Mouse (Mus musculus) embryonic facial prominence, embryonic 11.5 days (tissue): ENCODE data around the gene Trpc6. TPM values are rescaled to one million over a fixed set of nuclear protein-coding genes. Genes with fewer than 3 reads are reported as not detected.

ENCODE experiments used
- ATAC-seq: fragments of 200-750 bp; cut with Nextera tagmentation; replicated peaks from 2 replicates; pipeline ENCODE4 v1.8.0; 2017; ENCODE audit warnings: low read depth; ENCODE audit not compliant: insufficient number of reproducible peaks, low FRiP score, low TSS enrichment
- DNase-seq: peaks from one replicate; pipeline ENCODE4 v3.0.0-alpha.2; 2015; ENCODE audit warnings: low spot score
- H3K27ac ChIP-seq: fragments of 300-500 bp; sonication (generic); replicated peaks from 2 replicates; pipeline ENCODE4 v1.5.1; 2014; ENCODE audit warnings: mild to moderate bottlenecking, low read depth, low read length, control low read depth
- H3K27me3 ChIP-seq: fragments of 300-500 bp; sonication (generic); 2 replicates; pipeline ENCODE4 v1.6.1; 2014; ENCODE audit warnings: mild to moderate bottlenecking, low read length, moderate library complexity, mixed read lengths; ENCODE audit not compliant: control insufficient read depth, insufficient read depth
- H3K36me3 ChIP-seq: fragments of 300-500 bp; sonication (generic); replicated peaks from 2 replicates; pipeline ENCODE4 v1.6.1; 2014; ENCODE audit warnings: low read depth, mild to moderate bottlenecking, low read length, moderate library complexity, mixed read lengths; ENCODE audit not compliant: control insufficient read depth, insufficient read depth
- H3K4me1 ChIP-seq: fragments of 300-500 bp; sonication (generic); 2 replicates; pipeline ENCODE4 v1.6.1; 2014; ENCODE audit warnings: low read length, mixed read lengths; ENCODE audit not compliant: control insufficient read depth, insufficient read depth
- H3K4me2 ChIP-seq: fragments of 300-500 bp; sonication (generic); 2 replicates; pipeline ENCODE4 v1.6.1; 2014; ENCODE audit warnings: low read depth, mild to moderate bottlenecking, control low read depth, low read length, moderate library complexity
- H3K4me3 ChIP-seq: fragments of 300-500 bp; sonication (generic); 2 replicates; pipeline ENCODE4 v1.5.1; 2014; ENCODE audit warnings: low read depth, low read length, control low read depth
- H3K9ac ChIP-seq: fragments of 300-500 bp; sonication (generic); replicated peaks from 2 replicates; pipeline ENCODE4 v1.6.1; 2014; ENCODE audit warnings: mild to moderate bottlenecking, control low read depth, low read length
- H3K9me3 ChIP-seq: fragments of 300-500 bp; sonication (generic); replicated peaks from 2 replicates; pipeline ENCODE4 v1.6.1; 2016; ENCODE audit warnings: mild to moderate bottlenecking, low read length, inconsistent platforms, mixed read lengths; ENCODE audit not compliant: control insufficient read depth
- WGBS: fragments of 180-500 bp; shearing (Covaris S2); extraction: QIAGEN DNeasy Blood & Tissue Kit; methylation state at CpG from one replicate; pipeline ENCODE4 v1.1.7; 2014; 5-methylcytosine and 5-hydroxymethylcytosine counted together
- polyA plus RNA-seq: library from polyadenylated mRNA; unstranded; fragments of >200 nt; fragmentation: Nextera tagmentation; extraction: Ambion mirVana; gene quantifications from 2 replicates; pipeline ENCODE4 v1.2.1, GENCODE M21; 2014

The Trpc6 gene
- polyA plus RNA-seq, 1 experiment from 2014 or later = 1.3 TPM

DNA sequence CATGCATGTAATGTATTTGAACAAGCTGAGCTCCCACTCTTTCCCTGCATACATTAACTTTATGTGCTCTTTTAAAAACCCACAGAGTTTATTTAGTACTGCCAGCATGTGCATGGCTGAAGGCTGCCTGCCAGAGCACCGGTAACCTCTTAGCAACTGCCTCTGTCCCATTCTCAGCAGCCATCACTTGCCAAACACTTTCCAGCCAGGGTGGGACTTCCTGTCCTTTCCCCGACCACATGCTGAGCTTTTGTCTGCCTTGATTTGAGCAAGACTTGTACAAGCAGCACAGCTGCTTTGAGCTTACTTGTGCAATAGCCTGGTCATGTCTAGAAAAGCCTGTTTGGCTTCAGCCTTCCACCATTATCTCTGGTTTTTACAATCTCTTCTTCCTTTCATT lies 90.4 kb downstream of the Trpc6 start:
- Histone ChIP-seq H3K4me1 (no peaks in the 10 kb centered on the region), H3K9me3 (no peaks in the 10 kb centered on the region), H3K4me3 (no peak overlapping the region), H3K36me3 (no peaks in the 10 kb centered on the region), H3K27me3 (no peaks in the 10 kb centered on the region), H3K9ac (no peak overlapping the region), H3K27ac (no peak overlapping the region), H3K4me2 (no peak overlapping the region)
- no peak for ATAC-seq
- no peak for DNase-seq
- 51% methylated on average over 2 of the region's 2 CpGs for WGBS

DNA sequence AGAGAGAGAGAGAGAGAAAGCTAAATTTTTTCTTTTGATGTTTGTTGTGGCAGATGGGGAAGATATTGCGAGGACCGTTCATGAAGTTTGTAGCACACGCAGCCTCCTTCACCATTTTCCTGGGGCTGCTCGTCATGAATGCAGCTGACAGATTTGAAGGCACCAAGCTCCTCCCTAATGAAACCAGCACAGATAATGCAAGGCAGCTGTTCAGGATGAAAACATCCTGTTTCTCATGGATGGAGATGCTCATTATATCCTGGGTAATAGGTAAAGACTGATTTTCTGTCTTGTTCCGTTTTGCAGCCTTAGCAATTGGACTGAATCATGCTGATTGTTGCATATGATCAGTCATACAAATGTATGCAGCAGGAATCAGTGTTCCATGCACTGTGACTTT lies 99.5 kb downstream of the Trpc6 start:
- peak; percentile 10 for DNase-seq
- Histone ChIP-seq H3K4me1 (no peaks in the 10 kb centered on the region), H3K27me3 (no peaks in the 10 kb centered on the region), H3K9ac (no peak overlapping the region), H3K27ac (no peak overlapping the region), H3K4me2 (no peak overlapping the region), H3K36me3 (no peaks in the 10 kb centered on the region), H3K4me3 (no peak overlapping the region), H3K9me3 (no peaks in the 10 kb centered on the region)
- ATAC-seq = no peak
- 74% methylated on average over 5 of the region's 5 CpGs for WGBS

DNA sequence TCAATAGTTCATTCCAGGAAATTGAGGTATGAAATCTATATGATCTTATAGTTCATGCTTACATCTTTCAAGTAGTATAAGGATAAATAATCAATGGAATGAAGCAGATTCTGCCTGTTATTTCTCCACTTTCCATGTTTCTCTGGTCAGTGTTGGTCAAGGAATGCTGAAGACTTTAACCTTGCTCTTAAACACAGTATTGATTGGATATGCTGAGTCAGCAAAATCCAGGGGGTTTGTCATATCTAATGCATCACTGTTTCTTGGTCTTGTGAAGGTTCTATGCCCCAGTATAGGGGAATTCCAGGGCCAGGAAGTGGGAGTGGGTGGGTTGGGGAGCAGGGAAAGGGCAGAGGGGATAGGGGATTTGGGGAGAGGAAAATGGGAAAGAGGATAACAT lies 111.4 kb downstream of the Trpc6 start:
- Histone ChIP-seq H3K4me3 (no peak overlapping the region), H3K9me3 (no peaks in the 10 kb centered on the region), H3K27me3 (no peaks in the 10 kb centered on the region), H3K36me3 (no peaks in the 10 kb centered on the region), H3K4me2 (no peak overlapping the region), H3K27ac (no peak overlapping the region), H3K9ac (no peak overlapping the region), H3K4me1 (no peaks in the 10 kb centered on the region)
- ATAC-seq (no peak), DNase-seq (no peak)

DNA sequence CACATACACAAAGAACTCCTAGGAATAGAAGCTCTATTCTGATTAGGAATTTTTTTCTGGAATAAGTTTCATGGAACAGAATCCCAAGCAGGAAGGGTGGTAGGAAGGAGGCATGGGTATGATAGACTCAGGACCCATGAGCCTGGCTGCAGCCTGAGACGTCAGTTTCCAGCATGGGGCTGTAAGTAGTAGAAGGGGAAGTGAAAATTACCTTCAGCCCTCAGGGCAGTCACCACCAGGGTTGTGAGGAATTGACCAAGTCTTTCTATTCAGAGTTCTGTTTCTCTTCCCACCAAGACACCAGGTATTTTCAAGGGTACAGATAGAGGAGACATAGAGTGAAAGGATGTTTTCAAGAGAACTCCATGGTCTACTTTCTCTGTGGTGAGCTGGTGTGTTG lies 129.0 kb downstream of the Trpc6 start:
- Histone ChIP-seq H3K4me1 (no peaks in the 10 kb centered on the region), H3K27ac (no peak overlapping the region), H3K27me3 (no peaks in the 10 kb centered on the region), H3K9ac (no peak overlapping the region), H3K9me3 (no peaks in the 10 kb centered on the region), H3K4me2 (no peak overlapping the region), H3K36me3 (no peaks in the 10 kb centered on the region), H3K4me3 (no peak overlapping the region)
- WGBS = 69% methylated on average over 1 of the region's 1 CpGs
- ATAC-seq (no peak), DNase-seq (no peak)

DNA sequence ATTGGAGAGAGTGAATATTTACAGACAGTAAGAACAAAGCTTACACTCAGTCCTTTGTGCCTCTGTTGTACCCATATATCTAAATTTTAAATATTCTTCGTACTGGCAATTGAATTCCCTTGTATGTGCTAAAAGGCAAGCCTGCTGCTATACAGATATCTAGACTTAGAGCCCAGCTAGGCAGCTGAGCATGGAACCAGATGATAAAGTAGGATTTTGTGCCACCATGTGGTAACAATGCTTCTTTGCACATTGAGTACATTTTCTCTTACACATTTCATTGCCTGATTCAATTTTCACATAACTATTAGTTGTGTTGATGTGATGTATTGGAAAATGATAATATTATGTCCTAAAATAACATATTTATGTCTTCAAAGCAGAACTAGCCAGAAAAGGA lies 132.7 kb downstream of the Trpc6 start:
- DNase-seq (peak; percentile 46), ATAC-seq (no peak)
- Histone ChIP-seq H3K27me3 (no peaks in the 10 kb centered on the region), H3K4me3 (no peak overlapping the region), H3K4me1 (no peaks in the 10 kb centered on the region), H3K9ac (no peak overlapping the region), H3K9me3 (no peaks in the 10 kb centered on the region), H3K27ac (no peak overlapping the region), H3K36me3 (no peaks in the 10 kb centered on the region), H3K4me2 (no peak overlapping the region)
- 68% methylated on average over 1 of the region's 1 CpGs for WGBS

DNA sequence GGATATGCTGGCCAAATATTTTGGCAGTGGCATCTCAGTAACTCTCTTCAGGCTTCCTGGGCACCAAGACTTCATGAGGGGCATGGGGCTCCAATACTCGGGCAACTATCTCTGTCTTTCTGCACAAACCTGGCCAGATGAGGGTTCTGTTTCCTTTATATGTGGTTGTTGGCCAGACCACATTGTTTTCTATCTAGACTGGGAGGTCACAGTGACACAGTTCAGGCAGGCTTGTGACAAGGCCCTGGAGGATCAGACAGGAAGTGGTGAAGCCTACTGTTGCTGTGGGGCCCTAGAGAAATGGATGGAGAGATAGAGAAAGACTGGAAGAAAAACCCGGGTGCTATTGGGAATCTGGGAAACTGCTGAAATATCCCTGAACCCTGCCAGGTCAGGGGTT lies 149.2 kb downstream of the Trpc6 start:
- Histone ChIP-seq H3K27ac (no peak overlapping the region), H3K27me3 (no peaks in the 10 kb centered on the region), H3K9ac (no peak overlapping the region), H3K9me3 (no peaks in the 10 kb centered on the region), H3K4me2 (no peak overlapping the region), H3K4me3 (no peak overlapping the region), H3K36me3 (no peaks in the 10 kb centered on the region), H3K4me1 (no peaks in the 10 kb centered on the region)
- ATAC-seq = no peak
- WGBS = 73% methylated on average over 2 of the region's 2 CpGs
- no peak for DNase-seq

DNA sequence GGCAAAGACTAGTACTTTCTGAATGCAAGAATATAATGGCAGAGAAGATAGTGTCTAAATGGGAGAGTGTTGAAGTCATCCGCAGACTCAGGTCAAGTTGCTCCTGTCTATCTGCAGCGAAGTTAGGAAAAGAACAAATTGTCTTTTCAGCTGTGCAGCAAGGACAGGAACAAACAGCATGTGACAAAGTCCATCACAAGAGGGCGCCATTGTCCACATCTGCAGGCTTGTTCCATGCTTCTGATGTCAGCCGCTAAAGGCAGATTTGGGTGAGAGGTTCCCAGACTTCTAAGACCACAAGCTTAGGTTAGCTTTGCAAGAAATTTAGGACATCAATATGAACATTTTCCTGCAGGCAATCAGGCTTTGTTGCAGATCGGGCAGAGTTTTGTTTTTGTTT lies 156.7 kb downstream of the Trpc6 start:
- 32% methylated on average over 5 of the region's 5 CpGs for WGBS
- peak; percentile 75; the same call in 1 of the 2 replicates for ATAC-seq

DNA sequence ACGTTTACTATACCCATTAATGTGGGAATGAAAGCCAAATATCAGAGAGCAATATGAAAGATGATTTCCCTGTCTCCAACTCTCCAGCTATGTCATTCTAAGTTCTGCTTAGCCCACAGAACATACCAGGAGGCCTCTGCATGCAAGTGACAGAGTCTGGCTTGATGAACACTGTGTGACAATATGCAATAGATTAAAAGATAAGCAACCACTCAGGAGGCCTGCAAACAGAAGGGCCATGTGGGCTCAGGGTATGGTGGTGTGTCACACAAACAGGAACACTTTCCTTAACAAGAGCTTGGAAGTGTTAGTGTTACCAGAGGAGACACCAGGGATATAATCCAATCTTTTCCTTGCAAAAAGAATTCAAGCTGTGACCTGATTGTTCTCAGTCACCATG lies 159.6 kb downstream of the Trpc6 start:
- no peak for DNase-seq
- H3K4me1 ChIP-seq = no peaks in the 10 kb centered on the region
- no peak overlapping the region for H3K9ac ChIP-seq
- H3K9me3 ChIP-seq = no peaks in the 10 kb centered on the region
- no peak overlapping the region for H3K27ac ChIP-seq
- H3K4me3 ChIP-seq = no peak overlapping the region
- no peaks in the 10 kb centered on the region for H3K36me3 ChIP-seq
- H3K27me3 ChIP-seq = no peaks in the 10 kb centered on the region
- 89% methylated on average over 1 of the region's 1 CpGs for WGBS
- H3K4me2 ChIP-seq = no peak overlapping the region
- ATAC-seq = no peak

More for the DNA sequence above, 156.7 kb downstream of the Trpc6 start:
- Histone ChIP-seq H3K36me3 (no peaks in the 10 kb centered on the region), H3K4me1 (no peaks in the 10 kb centered on the region), H3K9me3 (no peaks in the 10 kb centered on the region), H3K27me3 (no peaks in the 10 kb centered on the region), H3K9ac (no peak overlapping the region), H3K4me2 (no peak overlapping the region), H3K4me3 (no peak overlapping the region), H3K27ac (no peak overlapping the region)
- peak; percentile 88 for DNase-seq
